Mouse (Mus musculus): Measurements from ENCODE around the gene Anks6.
"Not testable (repeated sequence)": the region's sequence is repeated elsewhere in the genome, so short reads cannot be mapped to it uniquely, and the experiment has no call there.

Gene Anks6

GRCm38 (mm10) chr4:47056791-47057509 lies at the start of gene Anks6:
TSS of gene Anks6 (minus strand) at chr4:47057427.
- DNase-seq (ENCODE audit: low read depth, low spot score): peak; percentile 12

DNA sequence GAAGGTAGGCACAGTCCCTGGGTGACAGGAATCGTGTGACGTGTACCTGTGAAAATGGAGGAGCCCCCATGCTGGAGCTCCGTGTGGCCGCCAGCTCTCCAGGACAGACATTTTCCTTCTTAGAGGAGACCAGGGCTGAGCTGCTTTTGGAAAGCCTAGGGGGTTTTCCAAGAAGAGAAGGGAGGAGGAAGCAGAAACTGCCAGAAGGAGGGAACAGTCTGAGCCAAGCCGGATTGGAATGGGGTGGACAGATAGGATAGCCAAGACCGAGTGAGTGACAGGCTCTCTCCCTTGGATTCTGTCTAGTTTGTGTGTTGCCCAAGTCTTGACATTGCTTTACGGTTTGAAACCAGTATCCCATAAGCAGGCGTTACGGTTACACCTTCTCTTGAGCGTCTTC lies 46.3 kb upstream of the Anks6 start:
- DNase-seq (ENCODE audit: low read depth, low spot score): no peak

- DNase-seq (ENCODE audit: low read depth, low spot score): no peak
These were observed 36.4 kb upstream of the Anks6 start for GRCm38 (mm10) chr4:47093647-47094046.

DNA sequence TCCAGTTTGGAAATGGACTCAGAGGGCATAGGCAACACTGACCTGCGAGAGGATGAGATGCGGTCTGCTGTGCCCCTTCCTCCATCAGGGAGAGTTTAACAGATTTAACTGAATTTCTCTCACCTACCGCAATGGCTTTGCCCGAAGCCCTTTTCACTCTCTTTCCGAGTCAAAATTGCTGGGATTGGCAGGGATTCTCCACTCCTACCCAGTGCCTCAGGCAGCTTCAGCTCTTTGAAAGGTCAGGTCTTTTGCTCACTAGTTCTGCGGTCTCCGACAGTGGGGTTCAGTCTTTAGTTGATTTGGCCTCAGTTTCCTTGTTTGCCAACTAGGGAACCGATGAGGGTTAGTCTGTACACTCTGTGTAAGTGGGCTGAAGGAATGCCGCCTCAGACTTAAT lies 35.9 kb upstream of the Anks6 start:
- no peak for DNase-seq (ENCODE audit: low read depth, low spot score)

DNA sequence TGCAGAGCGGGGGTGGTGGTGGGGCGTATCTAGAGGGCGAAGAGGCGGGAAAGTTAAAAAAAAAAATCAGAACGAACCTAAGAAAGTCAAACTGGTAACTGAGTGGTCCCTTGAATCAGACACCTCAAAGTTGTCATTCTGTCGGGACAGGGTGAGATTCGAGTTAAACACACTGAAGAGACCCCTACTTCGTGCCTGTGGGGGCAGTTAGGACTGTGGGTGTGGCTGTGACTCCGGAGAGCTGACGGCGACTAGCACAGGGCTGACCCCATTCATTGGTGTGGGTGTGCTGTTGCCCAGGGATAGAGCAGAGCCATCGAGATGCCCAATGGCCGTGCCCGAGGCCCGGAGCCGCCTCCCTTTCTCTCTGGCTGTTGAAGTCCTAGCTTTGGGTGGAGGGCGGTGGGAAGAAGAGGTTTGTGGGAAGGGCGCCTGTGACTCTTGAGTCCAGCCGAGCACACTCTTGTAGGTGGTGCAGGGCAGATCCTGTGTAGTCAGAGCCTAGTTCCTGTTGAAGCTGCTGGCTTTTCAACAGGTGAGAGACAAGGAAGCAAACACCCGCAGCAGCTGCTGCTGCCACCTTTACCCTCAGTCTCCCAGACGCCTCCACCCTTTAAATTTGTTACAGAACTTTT lies 35.3 kb upstream of the Anks6 start:
- peak; percentile 29 for DNase-seq (ENCODE audit: low read depth, low spot score)

GRCm38 (mm10) chr4:47091493-47092386 lies 34.5 kb upstream of the Anks6 start, which contains the start of gene Galnt12:
TSS of gene Galnt12 (plus strand) at chr4:47091909.
- DNase-seq (ENCODE audit: low read depth, low spot score): peak; percentile 77

GRCm38 (mm10) chr4:47088671-47089070 lies 31.4 kb upstream of the Anks6 start:
- DNase-seq (ENCODE audit: low read depth, low spot score): no peak

GRCm38 (mm10) chr4:47083824-47084223 lies 26.6 kb upstream of the Anks6 start:
- no peak for DNase-seq (ENCODE audit: low read depth, low spot score)

- no peak for DNase-seq (ENCODE audit: low read depth, low spot score)
These were observed 23.4 kb upstream of the Anks6 start for GRCm38 (mm10) chr4:47080647-47081010.

GRCm38 (mm10) chr4:47079997-47080646 lies 22.9 kb upstream of the Anks6 start:
- no peak for DNase-seq (ENCODE audit: low read depth, low spot score)

GRCm38 (mm10) chr4:47075054-47075453 lies 17.8 kb upstream of the Anks6 start:
- DNase-seq (ENCODE audit: low read depth, low spot score): no peak

- DNase-seq (ENCODE audit: low read depth, low spot score): no peak
These were observed 3.7 kb upstream of the Anks6 start for GRCm38 (mm10) chr4:47060900-47061299.

- no peak for DNase-seq (ENCODE audit: low read depth, low spot score)
These were observed 491 bp upstream of the Anks6 start for GRCm38 (mm10) chr4:47057510-47058325.

DNA sequence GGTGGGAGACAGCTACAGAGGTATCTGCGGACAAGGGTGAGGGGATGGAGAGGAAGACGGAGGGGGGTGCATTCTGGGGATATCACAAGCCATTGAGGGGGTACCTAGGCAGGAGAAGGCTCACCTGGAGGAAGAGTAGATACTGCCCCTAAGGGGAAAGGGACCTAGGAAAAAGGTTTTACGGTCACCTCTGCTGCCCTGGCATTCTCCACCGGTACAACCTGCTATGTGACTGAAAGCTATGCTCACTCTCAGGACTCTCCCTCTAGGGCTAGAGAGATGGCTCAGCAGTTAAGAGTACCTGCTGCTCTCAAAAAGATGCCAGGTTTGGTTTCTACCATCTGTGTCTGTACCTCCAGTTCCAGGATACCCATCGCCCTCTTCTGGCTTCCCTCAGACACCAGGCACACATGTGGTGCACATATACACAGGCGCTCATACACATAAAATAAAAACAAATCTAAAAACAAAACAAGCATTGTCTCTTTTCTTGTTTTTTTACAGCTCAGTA lies 1.6 kb downstream of the Anks6 start:
- DNase-seq (ENCODE audit: low read depth, low spot score): no peak

- DNase-seq (ENCODE audit: low read depth, low spot score): not testable (repeated sequence)
These were observed 2.1 kb downstream of the Anks6 start for GRCm38 (mm10) chr4:47055170-47055569.

- DNase-seq (ENCODE audit: low read depth, low spot score): no peak
These were observed 5.3 kb downstream of the Anks6 start for GRCm38 (mm10) chr4:47051905-47052304.

GRCm38 (mm10) chr4:47050642-47051381 lies 6.4 kb downstream of the Anks6 start:
- no peak for DNase-seq (ENCODE audit: low read depth, low spot score)

- DNase-seq (ENCODE audit: low read depth, low spot score): peak; percentile 81
These were observed 7.1 kb downstream of the Anks6 start for GRCm38 (mm10) chr4:47050167-47050566.

- no peak for DNase-seq (ENCODE audit: low read depth, low spot score)
These were observed 8.0 kb downstream of the Anks6 start for GRCm38 (mm10) chr4:47049216-47049615.

DNA sequence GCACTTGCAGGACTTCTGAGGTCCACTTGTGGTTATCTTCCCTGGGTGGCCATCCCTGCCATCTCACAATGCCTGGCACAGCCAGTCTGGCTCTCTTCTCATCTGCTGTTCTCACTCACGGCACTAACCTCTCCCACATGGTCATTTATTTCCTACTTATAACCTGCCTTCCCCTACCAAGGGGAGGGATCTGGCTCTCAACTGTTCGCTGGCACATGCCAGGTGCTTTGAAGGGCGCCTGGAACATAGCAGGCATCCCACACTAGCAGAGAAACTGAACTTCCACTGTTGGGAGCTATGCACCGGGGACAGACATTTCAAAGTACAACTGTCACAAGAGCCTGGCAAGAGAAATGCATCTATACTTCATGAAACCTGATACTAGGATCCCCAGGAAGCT lies 9.5 kb downstream of the Anks6 start:
- DNase-seq (ENCODE audit: low read depth, low spot score): no peak
